Mouse (Mus musculus) kidney, adult 11 months (tissue): ENCODE data around the gene Car9.
"Not testable (repeated sequence)": the region's sequence is repeated elsewhere in the genome, so short reads cannot be mapped to it uniquely, and the experiment has no call there.

Experiments used
- DNase-seq: peaks from one replicate; pipeline ENCODE4 v3.0.0; 2022

Gene Car9

GRCm38 (mm10) chr4:43506536-43507185 is at the start of gene Car9:
Gene Car9, plus strand, starts transcription at chr4:43506966.
- no peak for DNase-seq

- DNase-seq: no peak
Measured at GRCm38 (mm10) chr4:43457124-43457523, 49.6 kb upstream of the Car9 start.

DNA sequence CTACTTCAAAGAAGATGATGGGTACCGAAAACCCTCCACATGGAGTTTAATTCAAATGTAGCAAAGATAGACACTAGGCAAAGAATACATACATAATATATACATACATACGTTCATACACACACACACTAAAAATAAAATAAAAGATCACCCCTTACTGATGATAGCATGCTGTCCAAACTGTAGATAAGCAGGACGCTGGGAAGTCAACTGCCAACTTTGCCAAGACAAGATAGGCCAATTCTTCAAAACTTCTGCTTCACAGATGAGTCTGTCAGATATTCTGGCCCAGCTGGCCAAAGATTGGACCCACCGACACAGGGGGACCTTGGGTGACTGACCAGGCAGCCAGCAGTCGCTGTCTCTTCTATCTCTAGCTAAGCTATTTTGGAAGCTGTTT is 43.7 kb upstream of the Car9 start:
- DNase-seq: no peak

DNA sequence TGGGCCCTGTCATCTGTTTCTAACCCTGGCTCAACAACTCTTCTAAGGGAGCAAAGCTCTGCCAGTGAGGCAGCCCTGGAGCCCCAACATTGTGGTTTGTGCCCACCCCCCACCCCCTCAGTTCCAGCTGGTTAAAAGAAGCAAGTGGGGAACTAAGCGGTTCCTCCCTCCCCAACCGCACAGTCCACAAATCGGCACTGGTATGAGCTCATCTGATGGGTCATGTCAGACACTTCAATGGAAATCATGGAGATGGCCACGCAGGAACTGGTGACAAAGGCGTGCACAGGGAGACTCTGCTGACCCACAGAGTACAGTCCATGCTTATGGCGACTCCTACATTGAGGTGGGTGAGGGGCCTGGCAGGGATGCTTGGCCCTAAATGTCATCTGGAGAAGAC is 40.8 kb upstream of the Car9 start:
- DNase-seq: no peak

GRCm38 (mm10) chr4:43466872-43467271 is 39.9 kb upstream of the Car9 start:
- DNase-seq: no peak

DNA sequence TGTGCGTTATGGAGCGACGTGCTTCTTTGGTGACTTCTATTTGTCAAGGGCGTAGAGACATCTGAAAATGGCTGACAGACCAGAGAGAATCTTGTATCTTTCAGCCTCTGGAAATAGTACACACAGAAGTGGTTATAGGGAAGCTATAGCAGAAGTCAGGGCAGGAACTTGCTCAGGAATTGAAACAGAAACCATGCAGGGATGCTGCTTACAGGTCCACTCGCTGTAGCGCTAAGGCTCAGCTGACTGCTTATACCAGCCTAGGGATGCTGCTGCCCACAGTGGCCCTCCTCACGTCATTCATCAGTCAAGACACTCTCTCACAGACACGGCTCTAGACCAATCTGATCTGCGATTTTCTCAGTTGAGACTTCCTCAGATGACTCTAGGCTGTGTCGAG is 36.5 kb upstream of the Car9 start:
- DNase-seq: no peak

GRCm38 (mm10) chr4:43473636-43474035 is 33.1 kb upstream of the Car9 start:
- DNase-seq: no peak

DNA sequence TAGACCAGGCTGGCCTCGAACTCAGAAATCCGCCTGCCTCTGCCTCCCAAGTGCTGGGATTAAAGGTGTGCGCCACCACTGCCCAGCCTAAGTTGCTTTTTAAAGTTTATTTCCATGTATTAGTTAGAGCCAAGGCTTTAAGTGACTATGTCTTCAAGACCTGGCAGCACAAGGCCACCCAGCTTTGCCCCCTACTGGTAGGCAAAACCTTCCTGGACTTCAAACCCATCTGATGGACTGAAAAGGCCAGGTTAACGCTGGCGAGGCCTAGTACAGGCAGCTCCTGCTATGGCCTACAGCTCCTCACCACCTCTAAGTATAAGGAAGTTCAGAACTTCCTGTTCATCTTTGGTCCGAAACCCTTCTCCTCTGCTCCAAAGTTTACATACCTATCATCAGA is 30.2 kb upstream of the Car9 start:
- no peak for DNase-seq

DNA sequence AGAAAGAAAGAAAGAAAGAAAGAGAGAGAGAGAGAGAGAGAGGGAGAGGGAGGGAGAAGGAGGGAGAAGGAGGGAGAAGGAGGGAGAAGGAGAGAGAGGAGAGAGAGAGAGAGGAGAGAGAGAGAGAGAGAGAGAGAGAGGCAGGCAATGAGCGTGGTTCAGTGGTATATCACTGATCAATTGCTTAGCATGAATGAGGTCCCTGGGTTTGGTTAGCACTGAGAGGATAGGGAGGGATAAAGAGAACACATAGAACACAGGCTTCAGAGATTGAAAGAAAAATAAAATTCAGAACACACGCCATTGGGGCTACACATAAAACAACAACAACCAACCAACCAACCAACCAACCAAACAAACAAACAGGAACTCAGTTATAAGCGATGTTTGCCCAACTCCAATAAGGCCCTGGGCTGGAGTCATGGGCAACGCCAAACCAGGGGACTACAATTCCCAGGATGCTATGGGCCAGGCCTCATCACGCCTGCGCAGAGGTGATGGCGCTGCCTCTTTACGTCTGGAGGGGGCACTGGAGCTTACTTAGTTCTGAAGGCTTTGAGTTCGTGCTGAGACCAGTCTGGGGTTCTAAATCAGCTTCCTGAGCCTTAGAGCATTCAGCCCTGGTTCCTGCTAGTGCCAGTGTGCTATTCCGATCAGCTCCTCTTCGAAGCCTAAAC is 28.8 kb upstream of the Car9 start:
- DNase-seq: peak; percentile 88

GRCm38 (mm10) chr4:43478534-43478858 is 28.3 kb upstream of the Car9 start:
- DNase-seq: no peak

GRCm38 (mm10) chr4:43478906-43479832 is 27.6 kb upstream of the Car9 start:
- DNase-seq: no peak

DNA sequence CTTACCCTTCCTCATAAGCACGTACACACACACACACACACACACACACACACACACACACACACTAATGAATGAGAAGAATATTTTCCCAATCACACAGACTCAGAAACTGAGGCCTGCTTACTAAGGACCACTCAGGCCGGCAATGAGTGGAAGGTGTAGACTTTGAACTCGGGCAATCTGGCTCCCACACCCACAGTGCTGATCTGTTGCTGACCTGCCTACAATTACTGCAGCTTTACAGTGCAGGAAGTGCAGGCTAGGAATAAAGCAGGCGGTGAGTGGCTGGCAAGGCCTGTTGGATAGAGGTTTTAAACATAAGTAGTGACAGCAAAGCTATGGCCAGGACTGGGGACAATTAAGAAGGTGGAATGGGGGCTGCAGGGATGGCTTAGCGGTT is 25.8 kb upstream of the Car9 start:
- DNase-seq: no peak

GRCm38 (mm10) chr4:43481894-43482456 is 24.8 kb upstream of the Car9 start:
- no peak for DNase-seq

DNA sequence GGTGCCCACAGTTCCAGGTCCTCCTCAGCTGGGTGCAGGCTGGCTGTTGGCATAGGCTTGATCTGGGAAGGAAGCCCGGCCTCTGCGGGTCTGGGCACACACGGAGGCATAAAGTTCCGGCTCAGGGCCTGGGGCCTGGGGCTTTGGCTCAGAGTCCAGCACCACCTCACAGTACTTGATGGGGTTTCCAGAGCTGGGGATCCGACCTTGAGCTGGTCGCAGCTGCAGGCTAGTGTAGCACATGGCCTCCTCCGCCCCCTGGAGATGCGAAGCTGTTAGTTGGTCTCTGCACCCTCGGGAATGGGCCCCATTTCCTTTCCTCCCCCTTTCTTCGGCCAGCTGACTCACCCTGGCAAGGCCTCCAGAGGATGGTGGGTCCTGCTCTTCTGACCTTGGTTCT is 24.2 kb upstream of the Car9 start:
- DNase-seq: no peak

- no peak for DNase-seq
Measured at GRCm38 (mm10) chr4:43483535-43484091, 23.2 kb upstream of the Car9 start, which contains the start of gene Sit1. Gene Sit1, minus strand, starts transcription at chr4:43483734.

DNA sequence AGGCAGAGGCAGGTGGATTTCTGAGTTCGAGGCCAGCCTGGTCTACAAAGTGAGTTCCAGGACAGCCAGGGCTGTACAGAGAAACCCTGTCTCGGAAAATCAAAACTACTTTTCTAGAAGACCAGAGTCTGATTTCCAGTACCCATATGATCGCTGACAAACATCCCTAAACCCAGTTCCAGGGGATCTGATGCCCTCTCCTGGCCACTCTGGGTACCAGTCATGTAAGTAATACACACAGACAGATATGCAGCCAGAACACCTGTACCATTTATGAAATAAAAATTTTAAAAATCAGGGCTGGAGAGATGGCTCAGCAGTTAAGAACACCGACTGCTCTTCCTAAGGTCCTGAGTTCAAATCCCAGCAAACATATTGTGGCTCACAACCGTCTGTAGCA is 21.1 kb upstream of the Car9 start:
- DNase-seq: not testable (repeated sequence)

- no peak for DNase-seq
Measured at GRCm38 (mm10) chr4:43489611-43490010, 17.2 kb upstream of the Car9 start.

DNA sequence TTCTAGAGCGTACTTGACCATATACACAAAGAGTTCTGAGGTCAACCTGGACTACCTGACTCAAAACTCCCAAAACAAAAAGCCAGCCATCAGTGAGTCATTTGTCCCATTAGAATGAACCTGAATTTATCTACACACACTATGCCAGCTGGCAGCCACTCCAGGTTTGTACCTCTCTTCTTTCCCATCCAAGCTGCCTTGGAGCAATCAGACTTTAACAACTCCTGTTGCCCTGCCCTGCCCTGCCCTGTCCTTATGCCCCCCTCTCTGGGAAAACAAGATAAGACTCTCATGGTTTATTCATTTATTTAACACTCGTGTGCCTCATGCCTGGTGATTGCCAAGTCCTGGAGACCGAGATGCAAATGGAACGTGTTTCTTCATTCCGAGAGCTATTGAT is 16.0 kb upstream of the Car9 start:
- DNase-seq: no peak

DNA sequence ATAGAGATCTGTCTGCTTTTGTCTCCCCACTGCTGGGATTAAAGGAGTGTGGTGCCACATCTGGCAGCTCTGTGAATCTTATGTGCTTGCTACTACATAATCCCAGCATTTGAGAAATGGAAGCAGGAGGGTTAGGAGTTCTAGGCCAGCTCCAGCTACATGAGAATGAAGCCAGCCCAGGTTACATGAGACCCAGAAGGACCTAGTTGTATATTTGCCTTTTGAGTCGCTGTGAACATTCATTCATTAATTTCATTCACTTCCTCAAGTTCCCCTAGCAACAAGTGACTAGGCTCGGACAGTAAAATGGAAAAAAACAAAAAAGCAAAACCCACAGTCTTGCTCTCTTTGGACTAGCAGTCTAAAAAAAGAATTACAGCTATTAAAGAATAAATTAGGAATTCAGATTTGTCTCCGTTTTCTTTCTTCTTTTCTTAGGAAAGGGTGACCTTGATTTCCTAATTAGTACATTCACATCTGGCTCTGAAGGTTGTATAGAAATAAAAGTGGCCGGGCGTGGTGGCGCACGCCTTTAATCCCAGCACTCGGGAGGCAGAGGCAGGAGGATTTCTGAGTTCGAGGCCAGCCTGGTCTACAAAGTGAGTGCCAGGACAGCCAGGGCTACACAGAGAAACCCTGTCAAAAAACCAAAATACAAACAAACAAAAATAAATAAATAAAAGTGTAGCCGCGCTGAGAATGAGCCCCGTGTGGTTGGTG is 14.5 kb upstream of the Car9 start:
- no peak for DNase-seq

DNA sequence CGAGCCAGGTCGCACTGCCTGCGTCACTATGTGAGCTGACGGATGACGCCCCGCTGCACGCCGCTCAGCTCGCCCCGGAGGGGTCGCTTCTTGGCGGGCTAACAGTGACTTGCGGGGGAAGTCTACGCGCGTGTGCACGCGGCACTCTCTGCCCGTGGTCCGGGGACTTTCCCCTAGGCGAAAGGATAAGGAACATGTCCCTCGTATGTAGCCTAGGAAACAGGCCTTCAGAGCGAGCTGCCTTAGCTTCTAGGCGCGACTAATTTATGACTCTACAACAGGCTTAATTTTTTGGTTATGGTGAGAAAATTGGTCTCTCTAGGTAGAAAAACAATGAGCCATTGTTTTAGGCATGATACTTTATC is 14.0 kb upstream of the Car9 start, which contains the start of gene Ccdc107:
Gene Ccdc107 (plus strand): TSS at position 80 of the 365 bp plus-strand sequence.
- DNase-seq: peak; percentile 97

- peak; percentile 93 for DNase-seq
Measured at GRCm38 (mm10) chr4:43493186-43493845, 13.4 kb upstream of the Car9 start.

- DNase-seq: no peak
Measured at GRCm38 (mm10) chr4:43493846-43494240, 12.9 kb upstream of the Car9 start.
